In the genomic region with DNA sequence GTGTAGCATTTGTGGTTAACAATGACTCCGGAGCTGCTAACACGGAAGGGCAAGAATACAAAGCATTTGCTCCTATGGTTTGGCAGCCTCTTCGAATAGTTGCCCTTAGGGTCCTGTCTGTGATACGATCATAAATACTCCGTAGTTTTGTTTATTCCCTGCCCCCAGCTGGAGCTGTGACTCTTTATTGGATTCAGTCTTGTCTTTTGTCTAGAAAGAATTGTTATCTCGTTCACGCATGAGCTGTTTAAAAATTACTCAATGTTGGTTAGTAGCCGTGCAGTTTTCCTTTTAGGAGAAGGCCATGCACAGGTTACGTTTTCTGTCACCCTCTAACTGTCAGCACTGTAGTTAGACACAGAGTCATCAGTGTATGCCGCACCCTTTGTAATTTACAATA, we compare ENCODE assay signal across 18 mouse cellular contexts. TPM values are rescaled to one million over a fixed set of nuclear protein-coding genes. Genes with fewer than 3 reads are reported as not detected.
A peak's percentile ranks its signal among the peaks of the same experiment; 100 is the strongest.
DNase-seq lines count a peak whose midpoint lies in the region; ATAC-seq and TF ChIP-seq lines count a peak whose summit lies in the region.
"Had no signal": no experiment of that assay in that cellular context is flagged by ENCODE, and none has a peak within 500 bp of the region (broad histone marks: within the 10 kb centered on the region; RNA-seq: fewer than 3 reads in every experiment).

No protein-coding gene starts in this region.

- WGBS in kidney, embryonic 16.5 days: 55% methylated on average over 10 of the region's 10 CpGs
- WGBS in midbrain, embryonic 14.5 days: 56% methylated on average over 10 of the region's 10 CpGs
- 56% methylated on average over 10 of the region's 10 CpGs for WGBS in midbrain, embryonic 15.5 days

- H3K27me3 ChIP-seq in kidney, embryonic 16.5 days (ENCODE audit: insufficient read depth, low read length): no peaks in the 10 kb centered on the region
- no peaks in the 10 kb centered on the region for H3K27me3 ChIP-seq in midbrain, embryonic 14.5 days (ENCODE audit: control insufficient read depth, insufficient read depth, low read length)
- no peaks in the 10 kb centered on the region for H3K27me3 ChIP-seq in midbrain, embryonic 15.5 days (replicated peaks)
- H3K27me3 ChIP-seq: embryonic facial prominence, embryonic 15.5 days; heart, embryonic 15.5 days; limb, embryonic 15.5 days had no signal

- TF ChIP-seq CTCF in brain, embryonic 14.5 days (IDR thresholded peaks at IDR 0.05; ENCODE audit: borderline replicate concordance, extremely low read depth, insufficient read depth, insufficient read length): no peak

- H3K27ac ChIP-seq in kidney, embryonic 16.5 days (ENCODE audit: low read length): no peak overlapping the region
- H3K27ac ChIP-seq in midbrain, embryonic 14.5 days (replicated peaks; ENCODE audit: low read depth, low read length): no peak overlapping the region
- no peak overlapping the region for H3K27ac ChIP-seq in midbrain, embryonic 15.5 days
- H3K27ac ChIP-seq: embryonic facial prominence, embryonic 15.5 days; forebrain, embryonic 10.5 days; heart, embryonic 15.5 days; limb, embryonic 15.5 days; midbrain, embryonic 13.5 days had no signal

- DNase-seq in kidney, postnatal 25 days: no peak
- peak; percentile 5 for DNase-seq in midbrain, embryonic 14.5 days
- DNase-seq in brain, embryonic 14.5 days (ENCODE audit: low read depth): peak; percentile 3
- DNase-seq in retina, embryonic 14.5 days (ENCODE audit: low spot score): peak; percentile 5
- DNase-seq in layer of hippocampus, adult 18-20 months (ENCODE audit: low spot score in 2 of 2): no peak
- DNase-seq: adrenal gland, postnatal 10 days; cerebellum, adult 8-10 months; heart, adult 18-20 months; kidney, adult 11 months; kidney, postnatal 36 days; thymus, postnatal 36 days had no signal

- no peak for TF ChIP-seq POLR2A in brain, embryonic 14.5 days (IDR thresholded peaks at IDR 0.05; ENCODE audit: borderline replicate concordance, extremely low read depth, insufficient read depth, insufficient read length, poor library complexity, severe bottlenecking)

- no peaks in the 10 kb centered on the region for H3K36me3 ChIP-seq in kidney, embryonic 16.5 days (ENCODE audit: insufficient read depth, low read length)
- H3K36me3 ChIP-seq in midbrain, embryonic 14.5 days (ENCODE audit: control insufficient read depth, insufficient read depth, low read length): peaks cover 5% of the 10 kb centered on the region; the same call in 1 of the 2 replicates
- no peaks in the 10 kb centered on the region; the same call in 1 of the 2 replicates for H3K36me3 ChIP-seq in midbrain, embryonic 15.5 days (replicated peaks)
- H3K36me3 ChIP-seq: forebrain, embryonic 10.5 days; heart, embryonic 15.5 days had no signal

- H3K9me3 ChIP-seq in kidney, embryonic 16.5 days (ENCODE audit: low read length): no peaks in the 10 kb centered on the region
- no peaks in the 10 kb centered on the region for H3K9me3 ChIP-seq in midbrain, embryonic 14.5 days (ENCODE audit: control insufficient read depth, low read length)
- H3K9me3 ChIP-seq in midbrain, embryonic 15.5 days: no peaks in the 10 kb centered on the region
- H3K9me3 ChIP-seq: embryonic facial prominence, embryonic 15.5 days; forebrain, embryonic 10.5 days; heart, embryonic 15.5 days; limb, embryonic 15.5 days; midbrain, embryonic 13.5 days had no signal

- peak overlapping the region; percentile 12; the same call in 1 of the 2 replicates for H3K9ac ChIP-seq in kidney, embryonic 16.5 days (replicated peaks; ENCODE audit: low read length)
- H3K9ac ChIP-seq in midbrain, embryonic 14.5 days (replicated peaks; ENCODE audit: low read length): no peak overlapping the region
- no peak overlapping the region for H3K9ac ChIP-seq in midbrain, embryonic 15.5 days
- H3K9ac ChIP-seq: embryonic facial prominence, embryonic 15.5 days; heart, embryonic 15.5 days; limb, embryonic 15.5 days; midbrain, embryonic 13.5 days had no signal

- H3K4me2 ChIP-seq in kidney, embryonic 16.5 days (replicated peaks; ENCODE audit: low read depth, low read length): no peak overlapping the region
- no peak overlapping the region for H3K4me2 ChIP-seq in midbrain, embryonic 14.5 days (ENCODE audit: low read length)
- no peak overlapping the region for H3K4me2 ChIP-seq in midbrain, embryonic 15.5 days
- H3K4me2 ChIP-seq: embryonic facial prominence, embryonic 15.5 days; heart, embryonic 15.5 days; limb, embryonic 15.5 days; midbrain, embryonic 13.5 days had no signal

- no peak for ATAC-seq in kidney, embryonic 16.5 days (ENCODE audit: low FRiP score, low TSS enrichment)
- no peak for ATAC-seq in midbrain, embryonic 14.5 days (ENCODE audit: low FRiP score, low TSS enrichment)
- ATAC-seq in midbrain, embryonic 15.5 days (replicated peaks): no peak
- ATAC-seq: midbrain, embryonic 13.5 days had no signal

- no peaks in the 10 kb centered on the region for H3K4me1 ChIP-seq in kidney, embryonic 16.5 days (ENCODE audit: insufficient read depth, low read length)
- no peaks in the 10 kb centered on the region for H3K4me1 ChIP-seq in midbrain, embryonic 14.5 days (ENCODE audit: control insufficient read depth, insufficient read depth, low read length)
- no peaks in the 10 kb centered on the region for H3K4me1 ChIP-seq in midbrain, embryonic 15.5 days
- H3K4me1 ChIP-seq: embryonic facial prominence, embryonic 15.5 days; heart, embryonic 15.5 days; limb, embryonic 15.5 days had no signal

- no peak overlapping the region for H3K4me3 ChIP-seq in kidney, embryonic 16.5 days (ENCODE audit: low read length)
- H3K4me3 ChIP-seq in midbrain, embryonic 14.5 days (replicated peaks; ENCODE audit: low read depth, low read length): no peak overlapping the region
- H3K4me3 ChIP-seq in midbrain, embryonic 15.5 days: no peak overlapping the region
- H3K4me3 ChIP-seq: embryonic facial prominence, embryonic 15.5 days; forebrain, embryonic 10.5 days; heart, embryonic 15.5 days; limb, embryonic 15.5 days; midbrain, embryonic 13.5 days had no signal

RNA-seq across cellular contexts. Expression of a gene that starts 4.7 kb away (rescaled TPM):
- polyA plus RNA-seq in kidney, embryonic 16.5 days (2015; fragmentation: Nextera tagmentation; extraction: Ambion mirVana): 53.1 and 57.4 TPM in 2 replicates
- 54.5 and 59.0 TPM in 2 replicates for polyA plus RNA-seq in midbrain, embryonic 14.5 days (2014; fragmentation: Nextera tagmentation; extraction: Ambion mirVana)
- 60.6 and 61.5 TPM in 2 replicates for polyA plus RNA-seq in midbrain, embryonic 15.5 days (2015; fragmentation: Nextera tagmentation; extraction: Ambion mirVana)
- 44.3 and 45.2 TPM in 2 replicates for polyA plus RNA-seq in brain, embryonic 14.5 days (2012; rRNA removed)
- 10 to 100 TPM; 31.2 to 33.6 TPM for total RNA-seq in layer of hippocampus, adult 18-20 months (2021)

Comparison
In these comparisons a context has a peak if more than half of its experiments do, and no peak if none do; other contexts are left out.
1. DNase-seq: peak in midbrain, embryonic 14.5 days (single experiment), brain, embryonic 14.5 days (single experiment) and retina, embryonic 14.5 days (single experiment); none in kidney, postnatal 25 days (0 of 2) and layer of hippocampus, adult 18-20 months (0 of 2).